Mouse (Mus musculus) heart, postnatal 0 days (tissue): ENCODE data around the gene Il1r1. TPM values are rescaled to one million over a fixed set of nuclear protein-coding genes. Genes with fewer than 3 reads are reported as not detected.

Experiments used
- ATAC-seq: fragments of 200-750 bp; cut with Nextera tagmentation; 2 replicates; pipeline ENCODE4 v1.8.0; 2017; ENCODE audit warnings: low read depth, moderate number of reproducible peaks, moderate library complexity; ENCODE audit not compliant: insufficient read depth
- DNase-seq: peaks from one replicate; pipeline ENCODE4 v3.0.0-alpha.2; 2016; ENCODE audit warnings: low spot score
- H3K27ac ChIP-seq: fragments of 300-500 bp; sonication (generic); 2 replicates; pipeline ENCODE4 v1.5.1; 2014; ENCODE audit warnings: low read depth, mild to moderate bottlenecking
- H3K27me3 ChIP-seq: fragments of 300-500 bp; sonication (generic); 2 replicates; pipeline ENCODE4 v1.6.1; 2014; ENCODE audit warnings: low read length, mixed read lengths; ENCODE audit not compliant: control insufficient read depth, insufficient read depth
- H3K36me3 ChIP-seq: fragments of 300-500 bp; sonication (generic); replicated peaks from 2 replicates; pipeline ENCODE4 v1.6.1; 2014; ENCODE audit warnings: low read length, mixed read lengths; ENCODE audit not compliant: control insufficient read depth, insufficient read depth
- H3K4me1 ChIP-seq: fragments of 300-500 bp; sonication (generic); 2 replicates; pipeline ENCODE4 v1.6.1; 2014; ENCODE audit warnings: antibody characterized with exemption; ENCODE audit not compliant: control insufficient read depth, insufficient read depth
- H3K4me2 ChIP-seq: fragments of 300-500 bp; sonication (generic); 2 replicates; pipeline ENCODE4 v1.6.1; 2014; ENCODE audit warnings: low read depth, mild to moderate bottlenecking, low read length, moderate library complexity
- H3K4me3 ChIP-seq: fragments of 300-500 bp; sonication (generic); 2 replicates; pipeline ENCODE4 v1.5.1; 2014; ENCODE audit warnings: low read depth, low read length
- H3K9ac ChIP-seq: fragments of 300-500 bp; sonication (generic); replicated peaks from 2 replicates; pipeline ENCODE4 v1.6.1; 2014; ENCODE audit warnings: low read depth, low read length, mixed read lengths
- H3K9me3 ChIP-seq: fragments of 300-500 bp; sonication (generic); replicated peaks from 2 replicates; pipeline ENCODE4 v1.6.1; 2016; ENCODE audit warnings: low read length; ENCODE audit not compliant: control insufficient read depth
- CTCF ChIP-seq: IDR thresholded peaks from 2 replicates; pipeline ENCODE4 v1.5.1; 2016; ENCODE audit warnings: antibody characterized with exemption, control low read depth, low read depth
- EP300 ChIP-seq: IDR thresholded peaks from 2 replicates; pipeline ENCODE4 v1.6.1; 2016; ENCODE audit warnings: antibody characterized with exemption, low read depth
- WGBS: fragments of 180-500 bp; shearing (Covaris S2); extraction: QIAGEN DNeasy Blood & Tissue Kit; methylation state at CpG from one replicate; pipeline ENCODE4 v1.1.7; 2014; 5-methylcytosine and 5-hydroxymethylcytosine counted together
- polyA plus RNA-seq: library from polyadenylated mRNA; unstranded; fragments of >200 nt; fragmentation: Nextera tagmentation; extraction: Ambion mirVana; gene quantifications from 2 replicates; pipeline ENCODE4 v1.2.1, GENCODE M21; 2015
- total RNA-seq: library from RNA; depleted of rRNA; stranded (reverse); fragments of >200 nt; gene quantifications from 2 replicates; pipeline ENCODE4 v1.2.3, GENCODE M21; 2014; ENCODE audit warnings: low replicate concordance

Il1r1 gene
- total and polyA plus RNA-seq, 2 experiments from 2014 or later = 4.7 to 5.6 TPM

GRCm38 (mm10) chr1:40230336-40230735 is 5.5 kb downstream of the Il1r1 start:
- no peak overlapping the region for H3K4me3 ChIP-seq
- no peaks in the 10 kb centered on the region for H3K27me3 ChIP-seq
- peaks cover under 1% of the 10 kb centered on the region; the same call in 1 of the 2 replicates for H3K4me1 ChIP-seq
- ATAC-seq (no peak), DNase-seq (no peak)
- no peak overlapping the region for H3K4me2 ChIP-seq
- no peak overlapping the region for H3K27ac ChIP-seq
- no peak for TF ChIP-seq CTCF
- TF ChIP-seq EP300 = no peak
- H3K9ac ChIP-seq = no peak overlapping the region
- H3K9me3 ChIP-seq = no peaks in the 10 kb centered on the region
- WGBS = 62% methylated on average over 7 of the region's 7 CpGs
- no peaks in the 10 kb centered on the region for H3K36me3 ChIP-seq

GRCm38 (mm10) chr1:40231116-40231515 is 6.2 kb downstream of the Il1r1 start:
- TF ChIP-seq EP300 (no peak), CTCF (no peak)
- WGBS = 91% methylated on average over 3 of the region's 3 CpGs
- no peak overlapping the region for H3K27ac ChIP-seq
- no peaks in the 10 kb centered on the region for H3K27me3 ChIP-seq
- H3K36me3 ChIP-seq = no peaks in the 10 kb centered on the region
- ATAC-seq (no peak), DNase-seq (no peak)
- H3K4me2 ChIP-seq = no peak overlapping the region
- no peak overlapping the region for H3K9ac ChIP-seq
- H3K4me1 ChIP-seq = no peaks in the 10 kb centered on the region
- no peaks in the 10 kb centered on the region for H3K9me3 ChIP-seq
- no peak overlapping the region for H3K4me3 ChIP-seq

GRCm38 (mm10) chr1:40233217-40233616 is 8.3 kb downstream of the Il1r1 start:
- H3K4me2 ChIP-seq = no peak overlapping the region

GRCm38 (mm10) chr1:40233621-40234020 is 8.7 kb downstream of the Il1r1 start:
- Histone ChIP-seq H3K4me1 (no peaks in the 10 kb centered on the region), H3K9ac (no peak overlapping the region), H3K27ac (0 out of 2 replicates have a peak overlapping the region, but pooled peaks have one; percentile 16), H3K36me3 (no peaks in the 10 kb centered on the region), H3K4me3 (no peak overlapping the region), H3K27me3 (no peaks in the 10 kb centered on the region), H3K9me3 (no peaks in the 10 kb centered on the region), H3K4me2 (no peak overlapping the region)
- no peak for ATAC-seq
- no peak for DNase-seq
- 73% methylated on average over 3 of the region's 3 CpGs for WGBS
- TF ChIP-seq CTCF (no peak), EP300 (no peak)

More at GRCm38 (mm10) chr1:40233217-40233616, 8.3 kb downstream of the Il1r1 start:
- Histone ChIP-seq H3K27me3 (no peaks in the 10 kb centered on the region), H3K9ac (no peak overlapping the region), H3K4me3 (no peak overlapping the region), H3K36me3 (no peaks in the 10 kb centered on the region), H3K9me3 (no peaks in the 10 kb centered on the region), H3K4me1 (no peaks in the 10 kb centered on the region), H3K27ac (peak overlapping the region; percentile 31)
- peak; percentile 67 for DNase-seq
- WGBS = 30% methylated on average over 7 of the region's 7 CpGs
- ATAC-seq = peak; percentile 77
- TF ChIP-seq EP300 (no peak), CTCF (no peak)

- H3K4me3 ChIP-seq = no peak overlapping the region
- TF ChIP-seq CTCF (no peak), EP300 (no peak)
- no peak overlapping the region for H3K9ac ChIP-seq
- no peaks in the 10 kb centered on the region for H3K9me3 ChIP-seq
- H3K4me1 ChIP-seq = no peaks in the 10 kb centered on the region
- H3K27me3 ChIP-seq = no peaks in the 10 kb centered on the region
- peak; percentile 14 for DNase-seq
- WGBS = 72% methylated on average over 5 of the region's 5 CpGs
- H3K36me3 ChIP-seq = no peaks in the 10 kb centered on the region
- H3K27ac ChIP-seq = no peak overlapping the region
- no peak overlapping the region for H3K4me2 ChIP-seq
- no peak for ATAC-seq
These were observed 10.8 kb downstream of the Il1r1 start for GRCm38 (mm10) chr1:40235597-40236249.

- Histone ChIP-seq H3K4me1 (no peaks in the 10 kb centered on the region), H3K4me2 (no peak overlapping the region), H3K9ac (no peak overlapping the region), H3K4me3 (no peak overlapping the region), H3K36me3 (no peaks in the 10 kb centered on the region), H3K27me3 (no peaks in the 10 kb centered on the region), H3K9me3 (no peaks in the 10 kb centered on the region), H3K27ac (no peak overlapping the region)
- 75% methylated on average over 6 of the region's 6 CpGs for WGBS
- ATAC-seq = no peak
- DNase-seq = no peak
- TF ChIP-seq EP300 (no peak), CTCF (no peak)
These were observed 11.8 kb downstream of the Il1r1 start for GRCm38 (mm10) chr1:40236694-40237093.
